Mouse (Mus musculus): ENCODE data around the gene Col6a5. TPM values are rescaled to one million over a fixed set of nuclear protein-coding genes. Genes with fewer than 3 reads are reported as not detected.
A peak's percentile ranks its signal among the peaks of the same experiment; 100 is the strongest.

Gene Col6a5
- 1 to 10 TPM; 1.8 to 2.9 TPM for total RNA-seq (2021)

GRCm38 (mm10) chr9:105960533-105960932 is at the start of gene Col6a5:
Gene Col6a5 (minus strand): TSS chr9:105960643.
- DNase-seq: peak; percentile 15
- intact Hi-C loops (cut with DNase I): no loop called here

GRCm38 (mm10) chr9:105997955-105998354 is 37.5 kb upstream of the Col6a5 start:
- DNase-seq: no peak
- intact Hi-C loops (cut with DNase I): no loop called here

GRCm38 (mm10) chr9:105992425-105992824 is 32.0 kb upstream of the Col6a5 start:
- no peak for DNase-seq
- intact Hi-C loops (cut with DNase I): no loop called here

- intact Hi-C loops (cut with DNase I): no loop called here
- no peak for DNase-seq
These were observed 29.7 kb upstream of the Col6a5 start for GRCm38 (mm10) chr9:105990099-105990498.

GRCm38 (mm10) chr9:105989468-105989867 is 29.0 kb upstream of the Col6a5 start:
- intact Hi-C loops (cut with DNase I): loop anchor here (2.0 kb wide), 1 partner anchor 41 kb away; no protein-coding TSS in a partner anchor
- no peak for DNase-seq

GRCm38 (mm10) chr9:105988096-105988495 is 27.7 kb upstream of the Col6a5 start:
- DNase-seq: no peak
- intact Hi-C loops (cut with DNase I): loop anchor here (2.0 kb wide), 1 partner anchor 43 kb away; no protein-coding TSS in a partner anchor

GRCm38 (mm10) chr9:105984931-105985519 is 24.6 kb upstream of the Col6a5 start:
- intact Hi-C loops (cut with DNase I): no loop called here
- no peak for DNase-seq

GRCm38 (mm10) chr9:105978479-105978878 is 18.0 kb upstream of the Col6a5 start:
- intact Hi-C loops (cut with DNase I): no loop called here
- DNase-seq: no peak

- intact Hi-C loops (cut with DNase I): no loop called here
- no peak for DNase-seq
These were observed 16.4 kb upstream of the Col6a5 start for GRCm38 (mm10) chr9:105976871-105977270.

- intact Hi-C loops (cut with DNase I): no loop called here
- DNase-seq: no peak
These were observed 15.9 kb upstream of the Col6a5 start for GRCm38 (mm10) chr9:105976314-105976713.

GRCm38 (mm10) chr9:105973736-105974135 is 13.3 kb upstream of the Col6a5 start:
- DNase-seq: no peak
- intact Hi-C loops (cut with DNase I): no loop called here

- intact Hi-C loops (cut with DNase I): no loop called here
These were observed 11.6 kb upstream of the Col6a5 start for GRCm38 (mm10) chr9:105972031-105972430.

GRCm38 (mm10) chr9:105971351-105971894 is 11.0 kb upstream of the Col6a5 start:
- no peak for DNase-seq
- intact Hi-C loops (cut with DNase I): no loop called here

More at GRCm38 (mm10) chr9:105972031-105972430, 11.6 kb upstream of the Col6a5 start:
- DNase-seq: no peak

GRCm38 (mm10) chr9:105970901-105971300 is 10.5 kb upstream of the Col6a5 start:
- intact Hi-C loops (cut with DNase I): no loop called here

GRCm38 (mm10) chr9:105967976-105968375 is 7.5 kb upstream of the Col6a5 start:
- DNase-seq: no peak
- intact Hi-C loops (cut with DNase I): no loop called here

More at GRCm38 (mm10) chr9:105970901-105971300, 10.5 kb upstream of the Col6a5 start:
- DNase-seq: no peak

GRCm38 (mm10) chr9:105959116-105959515 is 1.3 kb downstream of the Col6a5 start:
- DNase-seq: no peak
- intact Hi-C loops (cut with DNase I): no loop called here

- no peak for DNase-seq
- intact Hi-C loops (cut with DNase I): no loop called here
These were observed 10.7 kb downstream of the Col6a5 start for GRCm38 (mm10) chr9:105949755-105950154.

- DNase-seq: no peak
- intact Hi-C loops (cut with DNase I): no loop called here
These were observed 12.9 kb downstream of the Col6a5 start for GRCm38 (mm10) chr9:105947577-105947976.

GRCm38 (mm10) chr9:105933816-105934215 is 26.6 kb downstream of the Col6a5 start:
- intact Hi-C loops (cut with DNase I): no loop called here
- no peak for DNase-seq

GRCm38 (mm10) chr9:105929287-105929686 is 31.2 kb downstream of the Col6a5 start:
- intact Hi-C loops (cut with DNase I): no loop called here
- DNase-seq: peak; percentile 81

- intact Hi-C loops (cut with DNase I): no loop called here
- no peak for DNase-seq
These were observed 31.9 kb downstream of the Col6a5 start for GRCm38 (mm10) chr9:105928406-105929071.

- intact Hi-C loops (cut with DNase I): no loop called here
- no peak for DNase-seq
These were observed 36.8 kb downstream of the Col6a5 start for GRCm38 (mm10) chr9:105923659-105924058.
